Mouse (Mus musculus): Measurements from ENCODE around the gene Ddias. TPM values are rescaled to one million over a fixed set of nuclear protein-coding genes. Genes with fewer than 3 reads are reported as not detected.

Gene Ddias
- total and polyA plus RNA-seq, 3 experiments, result 23.3 to 95.7 (median 40.8) TPM

GRCm38 (mm10) chr7:92821871-92822270 lies 52.2 kb downstream of the Ddias start:
- Histone ChIP-seq H3K36me3 (replicated peaks) (no peaks in the 10 kb centered on the region), H3K4me1 (ENCODE audit: insufficient read depth, low read depth, low read length) (0 out of 2 replicates have a peak, but pooled peaks cover 2% of the 10 kb centered on the region), H3K27me3 (ENCODE audit: insufficient read depth, low read length) (peaks cover 3% of the 10 kb centered on the region; the same call in 1 of the 2 replicates), H3K9me3 (replicated peaks) (no peaks in the 10 kb centered on the region), H3K4me3 (ENCODE audit: low read depth, low read length) (no peak overlapping the region)
- TF ChIP-seq TAL1 (conservative IDR thresholded peaks at IDR 0.05; ENCODE audit: low read depth, low read length) (no peak), POLR2AphosphoS5 (IDR thresholded peaks at IDR 0.05; ENCODE audit: insufficient replicate concordance, low read depth, low read length) (no peak), GATA2 (IDR thresholded peaks at IDR 0.05; ENCODE audit: borderline replicate concordance, low read depth, low read length) (no peak), GATA1 (IDR thresholded peaks at IDR 0.05; ENCODE audit: borderline replicate concordance, low read length) (no peak), CTCF (IDR thresholded peaks at IDR 0.05; ENCODE audit: low read depth, low read length) (no peak)
- DNase-seq (ENCODE audit: low spot score) (no peak), ATAC-seq (ENCODE audit: extremely low read depth, insufficient number of reproducible peaks, low FRiP score, poor library complexity, severe bottlenecking) (no peak)

GRCm38 (mm10) chr7:92820941-92821465 lies 53.0 kb downstream of the Ddias start:
- TF ChIP-seq POLR2AphosphoS5 (IDR thresholded peaks at IDR 0.05; ENCODE audit: insufficient replicate concordance, low read depth, low read length) (no peak), GATA2 (IDR thresholded peaks at IDR 0.05; ENCODE audit: borderline replicate concordance, low read depth, low read length) (no peak)
- DNase-seq (ENCODE audit: low spot score), result no peak
- H3K36me3 ChIP-seq (replicated peaks), result no peaks in the 10 kb centered on the region
- no peak for ATAC-seq (ENCODE audit: extremely low read depth, insufficient number of reproducible peaks, low FRiP score, poor library complexity, severe bottlenecking)
- H3K4me3 ChIP-seq (ENCODE audit: low read depth, low read length), result no peak overlapping the region
- H3K27me3 ChIP-seq (ENCODE audit: insufficient read depth, low read length), result peaks cover 3% of the 10 kb centered on the region; the same call in 1 of the 2 replicates
- no peaks in the 10 kb centered on the region for H3K9me3 ChIP-seq (replicated peaks)
- 0 out of 2 replicates have a peak, but pooled peaks cover 2% of the 10 kb centered on the region for H3K4me1 ChIP-seq (ENCODE audit: insufficient read depth, low read depth, low read length)

GRCm38 (mm10) chr7:92820410-92820809 lies 53.6 kb downstream of the Ddias start:
- Histone ChIP-seq H3K9me3 (replicated peaks) (no peaks in the 10 kb centered on the region), H3K27me3 (ENCODE audit: insufficient read depth, low read length) (peaks cover 3% of the 10 kb centered on the region; the same call in 1 of the 2 replicates), H3K36me3 (replicated peaks) (no peaks in the 10 kb centered on the region), H3K4me3 (ENCODE audit: low read depth, low read length) (no peak overlapping the region), H3K4me1 (ENCODE audit: insufficient read depth, low read depth, low read length) (0 out of 2 replicates have a peak, but pooled peaks cover 2% of the 10 kb centered on the region)
- DNase-seq (ENCODE audit: low spot score) (no peak), ATAC-seq (ENCODE audit: extremely low read depth, insufficient number of reproducible peaks, low FRiP score, poor library complexity, severe bottlenecking) (no peak)
- TF ChIP-seq POLR2AphosphoS5 (IDR thresholded peaks at IDR 0.05; ENCODE audit: insufficient replicate concordance, low read depth, low read length) (no peak), GATA2 (IDR thresholded peaks at IDR 0.05; ENCODE audit: borderline replicate concordance, low read depth, low read length) (no peak), TAL1 (conservative IDR thresholded peaks at IDR 0.05; ENCODE audit: low read depth, low read length) (no peak), CTCF (IDR thresholded peaks at IDR 0.05; ENCODE audit: low read depth, low read length) (no peak), GATA1 (IDR thresholded peaks at IDR 0.05; ENCODE audit: borderline replicate concordance, low read length) (no peak)

GRCm38 (mm10) chr7:92819656-92820055 lies 54.4 kb downstream of the Ddias start:
- TF ChIP-seq GATA2 (IDR thresholded peaks at IDR 0.05; ENCODE audit: borderline replicate concordance, low read depth, low read length) (no peak), CTCF (IDR thresholded peaks at IDR 0.05; ENCODE audit: low read depth, low read length) (no peak)
- Histone ChIP-seq H3K4me3 (ENCODE audit: low read depth, low read length) (no peak overlapping the region), H3K36me3 (replicated peaks) (no peaks in the 10 kb centered on the region), H3K4me1 (ENCODE audit: insufficient read depth, low read depth, low read length) (0 out of 2 replicates have a peak, but pooled peaks cover 2% of the 10 kb centered on the region), H3K27me3 (ENCODE audit: insufficient read depth, low read length) (peaks cover 3% of the 10 kb centered on the region; the same call in 1 of the 2 replicates), H3K9me3 (replicated peaks) (no peaks in the 10 kb centered on the region)
- DNase-seq (ENCODE audit: low spot score) (no peak), ATAC-seq (ENCODE audit: extremely low read depth, insufficient number of reproducible peaks, low FRiP score, poor library complexity, severe bottlenecking) (no peak)

- Histone ChIP-seq H3K4me1 (ENCODE audit: insufficient read depth, low read depth, low read length) (0 out of 2 replicates have a peak, but pooled peaks cover 2% of the 10 kb centered on the region), H3K36me3 (replicated peaks) (no peaks in the 10 kb centered on the region), H3K9me3 (replicated peaks) (no peaks in the 10 kb centered on the region), H3K27me3 (ENCODE audit: insufficient read depth, low read length) (peaks cover 3% of the 10 kb centered on the region; the same call in 1 of the 2 replicates), H3K4me3 (ENCODE audit: low read depth, low read length) (no peak overlapping the region)
- no peak for DNase-seq (ENCODE audit: low spot score)
- peak; percentile 28; the same call in 1 of the 2 replicates for ATAC-seq (ENCODE audit: extremely low read depth, insufficient number of reproducible peaks, low FRiP score, poor library complexity, severe bottlenecking)
- TF ChIP-seq GATA2 (IDR thresholded peaks at IDR 0.05; ENCODE audit: borderline replicate concordance, low read depth, low read length) (no peak), GATA1 (IDR thresholded peaks at IDR 0.05; ENCODE audit: borderline replicate concordance, low read length) (no peak), CTCF (IDR thresholded peaks at IDR 0.05; ENCODE audit: low read depth, low read length) (no peak), POLR2AphosphoS5 (IDR thresholded peaks at IDR 0.05; ENCODE audit: insufficient replicate concordance, low read depth, low read length) (no peak), TAL1 (conservative IDR thresholded peaks at IDR 0.05; ENCODE audit: low read depth, low read length) (no peak)
Observed at GRCm38 (mm10) chr7:92817886-92818285, 56.2 kb downstream of the Ddias start.

GRCm38 (mm10) chr7:92817242-92817641 lies 56.8 kb downstream of the Ddias start:
- Histone ChIP-seq H3K9me3 (replicated peaks) (no peaks in the 10 kb centered on the region), H3K4me3 (ENCODE audit: low read depth, low read length) (no peak overlapping the region), H3K36me3 (replicated peaks) (no peaks in the 10 kb centered on the region), H3K4me1 (ENCODE audit: insufficient read depth, low read depth, low read length) (0 out of 2 replicates have a peak, but pooled peaks cover 2% of the 10 kb centered on the region), H3K27me3 (ENCODE audit: insufficient read depth, low read length) (peaks cover 3% of the 10 kb centered on the region; the same call in 1 of the 2 replicates)
- TF ChIP-seq GATA2 (IDR thresholded peaks at IDR 0.05; ENCODE audit: borderline replicate concordance, low read depth, low read length) (no peak), GATA1 (IDR thresholded peaks at IDR 0.05; ENCODE audit: borderline replicate concordance, low read length) (no peak), CTCF (IDR thresholded peaks at IDR 0.05; ENCODE audit: low read depth, low read length) (no peak), POLR2AphosphoS5 (IDR thresholded peaks at IDR 0.05; ENCODE audit: insufficient replicate concordance, low read depth, low read length) (no peak), TAL1 (conservative IDR thresholded peaks at IDR 0.05; ENCODE audit: low read depth, low read length) (no peak)
- ATAC-seq (ENCODE audit: extremely low read depth, insufficient number of reproducible peaks, low FRiP score, poor library complexity, severe bottlenecking) (no peak), DNase-seq (ENCODE audit: low spot score) (no peak)

Measured in G1E (cell line).